Comparison of ENCODE assay signal across 41 mouse cellular contexts in genomic region chr4:107933239-107933638, GRCm38 (mm10). TPM values are rescaled to one million over a fixed set of nuclear protein-coding genes. Genes with fewer than 3 reads are reported as not detected.
"Had no signal": no experiment of that assay in that cellular context is flagged by ENCODE, and none has a peak within 500 bp of the region (broad histone marks: within the 10 kb centered on the region; RNA-seq: fewer than 3 reads in every experiment).

No protein-coding gene starts in this region.

- H3K36me3 ChIP-seq: heart, embryonic 10.5 days; heart, embryonic 13.5 days; heart, embryonic 15.5 days; hindbrain, embryonic 10.5 days; hindbrain, embryonic 12.5 days; hindbrain, embryonic 13.5 days; hindbrain, embryonic 15.5 days; intestine, embryonic 15.5 days; kidney, embryonic 15.5 days had no signal

- ATAC-seq: hindbrain, embryonic 16.5 days; hindbrain, postnatal 0 days; inflammation-experienced regulatory T-cells, adult 6 months; intestine, embryonic 15.5 days; intestine, embryonic 16.5 days; intestine, postnatal 0 days had no signal

- H3K9me3 ChIP-seq: heart, embryonic 10.5 days; heart, embryonic 13.5 days; heart, embryonic 15.5 days; hindbrain, embryonic 10.5 days; hindbrain, embryonic 12.5 days; hindbrain, embryonic 13.5 days; hindbrain, embryonic 15.5 days; intestine, embryonic 15.5 days; kidney, embryonic 15.5 days had no signal

- H3K27ac ChIP-seq: heart, adult 2 months; heart, embryonic 10.5 days; heart, embryonic 13.5 days; heart, embryonic 15.5 days; hindbrain, embryonic 10.5 days; hindbrain, embryonic 12.5 days; hindbrain, embryonic 13.5 days; hindbrain, embryonic 14.5 days; hindbrain, embryonic 15.5 days; hindbrain, postnatal 0 days; intestine, embryonic 15.5 days; kidney, embryonic 15.5 days; kidney, postnatal 0 days; layer of hippocampus, adult 2 months had no signal

- H3K4me2 ChIP-seq: heart, embryonic 11.5 days; heart, embryonic 13.5 days; heart, embryonic 15.5 days; hindbrain, embryonic 12.5 days; hindbrain, embryonic 13.5 days; hindbrain, embryonic 14.5 days; hindbrain, embryonic 15.5 days; intestine, embryonic 15.5 days; kidney, embryonic 15.5 days had no signal

- H3K27me3 ChIP-seq: hindbrain, embryonic 12.5 days; hindbrain, embryonic 13.5 days; hindbrain, embryonic 15.5 days; intestine, embryonic 15.5 days; kidney, embryonic 15.5 days had no signal

- H3K4me3 ChIP-seq: heart, adult 2 months; heart, embryonic 10.5 days; heart, embryonic 13.5 days; heart, embryonic 15.5 days; hindbrain, embryonic 10.5 days; hindbrain, embryonic 12.5 days; hindbrain, embryonic 13.5 days; hindbrain, embryonic 15.5 days; intestine, embryonic 15.5 days; kidney, embryonic 15.5 days; layer of hippocampus, adult 2 months had no signal

- H3K4me1 ChIP-seq: heart, embryonic 10.5 days; heart, embryonic 13.5 days; heart, embryonic 15.5 days; hindbrain, embryonic 10.5 days; hindbrain, embryonic 12.5 days; hindbrain, embryonic 13.5 days; intestine, embryonic 15.5 days had no signal

- DNase-seq: heart, postnatal 10 days; heart, postnatal 4 days; kidney, adult 11 months; kidney, adult 18-20 months; kidney, adult 2 months; kidney, adult 8-10 months; kidney, adult 9 months; kidney, postnatal 10 days; kidney, postnatal 14 days; kidney, postnatal 25 days; kidney, postnatal 36 days; kidney, postnatal 4 days; layer of hippocampus, adult 9-11 months; layer of hippocampus, postnatal 36 days had no signal

- H3K9ac ChIP-seq: heart, embryonic 13.5 days; heart, embryonic 15.5 days; hindbrain, embryonic 12.5 days; hindbrain, embryonic 13.5 days; hindbrain, embryonic 14.5 days; hindbrain, embryonic 15.5 days; intestine, embryonic 15.5 days; kidney, embryonic 15.5 days had no signal

RNA-seq across cellular contexts. Expression of gene Slc1a7, which starts 34.9 kb away (rescaled TPM):
- total RNA-seq: heart, postnatal 4 days; hematopoietic stem cell, adult 5-6 weeks; hindbrain, postnatal 0 days; layer of hippocampus, adult 18-20 months; layer of hippocampus, adult 2 months; layer of hippocampus, postnatal 25 days had no signal
- polyA plus RNA-seq: heart, embryonic 10.5 days; heart, embryonic 11.5 days; heart, embryonic 13.5 days; heart, embryonic 14.5 days; heart, embryonic 16.5 days; hindbrain, embryonic 10.5 days; hindbrain, embryonic 11.5 days; hindbrain, embryonic 12.5 days; hindbrain, embryonic 13.5 days; inflammation-experienced regulatory T-cells, adult 6 months; kidney, embryonic 14.5 days; kidney, embryonic 15.5 days; kidney, embryonic 16.5 days had no signal
